Mouse (Mus musculus) heart, embryonic 14.5 days (tissue): ENCODE data around the gene Lag3. TPM values are rescaled to one million over a fixed set of nuclear protein-coding genes. Genes with fewer than 3 reads are reported as not detected.

Source experiments
- ATAC-seq: fragments of 200-750 bp; cut with Nextera tagmentation; 2 replicates; pipeline ENCODE4 v1.8.0; 2017; ENCODE audit warnings: low read depth, moderate TSS enrichment; ENCODE audit not compliant: insufficient number of reproducible peaks, insufficient read depth, low FRiP score
- H3K27ac ChIP-seq, 2 experiments: fragments of 200-500 bp in 1 of 2; fragments of 300-500 bp in 1 of 2; sonication (generic) in 1 of 2; replicated peaks in 1 of 2; 2 replicates each; pipeline ENCODE4 v1.5.1; 2012 to 2014; ENCODE audit warnings: low read depth in 2 of 2, low read length in 2 of 2, control low read depth in 1 of 2, mild to moderate bottlenecking in 1 of 2, mixed read lengths in 1 of 2; ENCODE audit not compliant: control insufficient read depth in 1 of 2, insufficient read depth in 1 of 2
- H3K27me3 ChIP-seq: fragments of 300-500 bp; sonication (generic); 2 replicates; pipeline ENCODE4 v1.6.1; 2014; ENCODE audit warnings: mild to moderate bottlenecking, low read length, control low read depth; ENCODE audit not compliant: control insufficient read depth, insufficient read depth
- H3K36me3 ChIP-seq: fragments of 300-500 bp; sonication (generic); 2 replicates; pipeline ENCODE4 v1.6.1; 2014; ENCODE audit warnings: mild to moderate bottlenecking, control low read depth, low read length, mixed read lengths; ENCODE audit not compliant: control insufficient read depth, insufficient read depth
- H3K4me1 ChIP-seq, 2 experiments: fragments of 200-500 bp in 1 of 2; fragments of 300-500 bp in 1 of 2; sonication (generic) in 1 of 2; 2 replicates each; pipeline ENCODE4 v1.6.1; 2012 to 2014; ENCODE audit warnings: low read length in 2 of 2, control low read depth in 1 of 2, mixed read lengths in 1 of 2; ENCODE audit not compliant: control insufficient read depth in 2 of 2, insufficient read depth in 2 of 2
- H3K4me2 ChIP-seq: fragments of 300-500 bp; sonication (generic); 2 replicates; pipeline ENCODE4 v1.6.1; 2014; ENCODE audit warnings: mild to moderate bottlenecking, low read length
- H3K4me3 ChIP-seq, 2 experiments: fragments of 200-500 bp in 1 of 2; fragments of 300-500 bp in 1 of 2; sonication (generic) in 1 of 2; 2 replicates each; pipeline ENCODE4 v1.5.1; 2012 to 2014; ENCODE audit warnings: low read length in 2 of 2, mild to moderate bottlenecking in 2 of 2, control low read depth in 1 of 2, low read depth in 1 of 2, moderate library complexity in 1 of 2; ENCODE audit not compliant: control insufficient read depth in 1 of 2, insufficient read depth in 1 of 2
- H3K9ac ChIP-seq: fragments of 300-500 bp; sonication (generic); 2 replicates; pipeline ENCODE4 v1.6.1; 2014; ENCODE audit warnings: mild to moderate bottlenecking, low read length
- H3K9me3 ChIP-seq: fragments of 300-500 bp; sonication (generic); 2 replicates; pipeline ENCODE4 v1.6.1; 2016; ENCODE audit warnings: low read length, control low read depth; ENCODE audit not compliant: control insufficient read depth
- WGBS: fragments of 180-500 bp; shearing (Covaris S2); extraction: QIAGEN DNeasy Blood & Tissue Kit; methylation state at CpG from one replicate; pipeline ENCODE4 v1.1.7; 2014; 5-methylcytosine and 5-hydroxymethylcytosine counted together
- polyA plus RNA-seq: library from polyadenylated mRNA; unstranded; fragments of >200 nt; fragmentation: Nextera tagmentation; extraction: Ambion mirVana; gene quantifications from 2 replicates; pipeline ENCODE4 v1.2.1, GENCODE M21; 2014

The Lag3 gene
- polyA plus RNA-seq, 1 experiment from 2014 or later = 1.00 TPM

DNA sequence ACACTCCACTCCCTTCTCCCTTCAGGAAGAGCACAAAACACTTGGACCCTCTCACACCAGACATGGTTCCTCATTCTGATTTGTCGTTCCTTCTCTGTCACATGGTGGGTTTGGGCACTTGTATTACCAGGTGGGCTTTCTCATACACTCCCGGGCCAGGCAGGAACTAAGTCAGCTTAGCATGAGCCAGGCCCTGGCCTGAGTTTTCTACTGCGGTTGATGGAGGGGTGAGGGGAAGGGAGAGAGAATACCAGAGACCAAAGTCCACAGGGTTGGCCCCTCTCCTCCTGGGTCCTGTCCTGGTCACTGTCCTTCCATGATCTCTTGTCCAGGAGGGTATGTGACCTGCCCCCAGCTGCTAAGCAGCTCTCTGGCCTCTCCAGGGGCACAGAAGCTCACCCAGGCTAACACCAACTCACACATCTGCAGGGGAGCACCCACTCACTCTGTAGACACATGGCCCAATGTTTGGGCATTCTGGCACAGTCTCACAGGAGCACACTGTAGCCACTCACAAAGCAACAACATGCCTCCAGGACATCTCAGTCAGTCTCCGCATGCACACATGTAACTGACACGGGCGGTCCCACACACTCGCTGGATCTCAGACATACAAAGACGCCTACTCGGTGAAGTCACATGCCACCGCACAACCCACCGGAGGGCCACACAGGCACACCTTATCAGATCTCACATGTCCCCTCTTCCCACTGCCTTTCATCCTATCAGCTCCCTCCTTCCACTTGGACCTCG is 4.6 kb upstream of the Lag3 start:
- Histone ChIP-seq H3K4me1 (peaks cover 36 to 51% of the 10 kb centered on the region in 2 experiments), H3K27ac (peak overlapping the region in 1 of 2 experiments; percentile 100; a peak in 2 of 4 replicates), H3K4me3 (peak overlapping the region; percentile 82 to 98), H3K9me3 (no peaks in the 10 kb centered on the region), H3K9ac (peak overlapping the region; percentile 100), H3K4me2 (peak overlapping the region; percentile 97), H3K27me3 (no peaks in the 10 kb centered on the region), H3K36me3 (peaks cover 25% of the 10 kb centered on the region)
- WGBS = 8% methylated on average over 12 of the region's 12 CpGs
- ATAC-seq = no peak

DNA sequence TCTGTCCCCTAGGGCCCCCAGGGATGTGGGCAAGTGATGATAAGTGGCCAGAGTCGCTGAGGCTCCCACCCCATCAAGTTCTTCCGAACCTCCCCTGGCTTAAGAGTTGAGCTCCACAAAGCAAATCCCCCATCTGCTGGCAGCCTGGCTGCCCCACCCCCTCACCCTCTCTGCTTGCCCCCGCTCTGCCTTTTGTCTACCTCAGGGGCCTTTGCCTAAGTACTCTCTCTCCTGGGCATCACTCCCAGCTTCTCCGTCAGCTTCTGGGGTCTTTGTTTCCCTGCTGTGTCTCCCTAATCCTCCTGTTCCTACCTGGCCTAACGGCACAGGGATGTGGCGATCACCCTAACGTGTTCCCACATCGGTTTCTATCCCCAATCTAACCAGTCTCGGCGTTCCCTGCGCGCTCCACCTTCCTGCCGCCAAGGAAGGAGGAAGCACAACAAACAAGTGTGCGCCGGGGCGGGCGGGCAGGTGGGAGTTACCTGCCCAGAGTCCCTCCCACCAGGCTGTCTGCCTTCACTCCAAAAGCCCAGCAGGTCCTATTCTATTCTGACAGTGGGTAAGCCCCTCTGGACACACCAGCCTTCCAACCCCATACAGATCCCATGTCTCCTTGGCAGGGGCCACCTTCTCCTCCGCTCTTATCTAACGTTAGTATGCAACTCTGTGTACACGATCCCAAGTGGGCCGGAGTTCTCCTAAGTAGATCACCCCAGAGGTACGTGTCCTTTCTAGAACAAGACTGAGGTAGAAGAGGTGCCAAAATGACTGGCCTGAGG is 3.8 kb upstream of the Lag3 start:
- Histone ChIP-seq H3K9me3 (no peaks in the 10 kb centered on the region), H3K27ac (no peak overlapping the region), H3K4me3 (peak overlapping the region; percentile 82 to 98), H3K9ac (peak overlapping the region; percentile 100), H3K27me3 (peaks cover 3% of the 10 kb centered on the region; the same call in 1 of the 2 replicates), H3K36me3 (peaks cover 25% of the 10 kb centered on the region), H3K4me1 (peaks cover 31 to 47% of the 10 kb centered on the region in 2 experiments), H3K4me2 (peak overlapping the region; percentile 97)
- ATAC-seq = no peak
- WGBS = 17% methylated on average over 22 of the region's 22 CpGs

DNA sequence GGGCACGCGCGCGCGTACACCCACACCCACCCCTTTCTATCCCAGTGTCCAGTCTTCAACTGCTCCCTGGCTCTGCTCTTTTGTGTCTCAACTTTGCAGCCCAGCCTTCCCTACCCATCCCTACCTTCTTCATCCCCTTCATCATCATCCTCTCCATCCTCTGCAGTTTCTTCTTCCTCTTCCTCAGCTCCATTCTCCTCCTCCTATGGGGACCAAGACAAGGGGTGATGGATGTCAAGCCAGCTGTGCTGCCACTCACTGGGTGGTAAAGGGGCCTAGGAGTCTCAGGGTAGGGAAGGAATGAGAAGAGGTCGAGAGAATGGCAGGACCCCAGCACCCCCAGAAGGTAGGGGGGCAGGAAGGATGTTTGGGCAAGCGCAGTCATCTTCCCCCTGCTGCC is 3.0 kb upstream of the Lag3 start:
- H3K4me3 ChIP-seq = no peak overlapping the region
- peak overlapping the region; percentile 97; the same call in 1 of the 2 replicates for H3K4me2 ChIP-seq
- no peak for ATAC-seq
- H3K36me3 ChIP-seq = peaks cover 25% of the 10 kb centered on the region
- H3K4me1 ChIP-seq = peaks cover 34 to 51% of the 10 kb centered on the region in 2 experiments
- H3K27me3 ChIP-seq = peaks cover 4% of the 10 kb centered on the region; the same call in 1 of the 2 replicates
- peak overlapping the region; percentile 100; the same call in 1 of the 2 replicates for H3K9ac ChIP-seq
- 90% methylated on average over 7 of the region's 7 CpGs for WGBS
- no peak overlapping the region for H3K27ac ChIP-seq
- no peaks in the 10 kb centered on the region for H3K9me3 ChIP-seq

DNA sequence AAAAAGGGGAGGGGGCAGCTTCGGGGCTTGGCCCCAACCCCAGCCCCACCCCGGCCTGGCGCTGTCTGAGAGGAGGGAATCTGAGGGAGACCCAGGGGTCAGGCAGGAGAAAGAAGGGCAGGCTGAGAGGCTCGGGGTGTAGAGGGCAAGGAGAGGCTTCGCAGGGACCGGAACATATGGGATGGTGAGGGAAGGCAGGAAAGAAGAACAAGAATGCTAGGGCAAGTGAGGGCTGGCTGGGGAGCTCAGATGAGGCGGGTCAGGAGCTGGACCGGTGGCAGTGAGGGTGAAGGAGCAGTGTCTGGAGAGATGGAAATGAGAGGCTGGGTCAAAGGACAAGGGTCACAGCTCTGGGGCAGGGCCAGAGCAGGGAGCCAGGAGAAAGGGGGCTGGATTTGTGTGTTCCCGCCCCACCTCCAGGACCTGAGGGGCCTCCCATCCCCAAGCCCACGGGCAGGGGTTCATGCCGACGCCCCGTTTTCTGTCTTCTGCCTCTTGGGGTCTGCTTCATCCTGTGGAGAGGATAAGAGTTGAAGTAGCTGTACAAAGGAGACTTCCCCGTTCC is 2.3 kb upstream of the Lag3 start:
- peaks cover 25% of the 10 kb centered on the region for H3K36me3 ChIP-seq
- 78% methylated on average over 12 of the region's 14 CpGs for WGBS
- H3K4me1 ChIP-seq = peaks cover 29 to 45% of the 10 kb centered on the region in 2 experiments
- 0 out of 4 replicates have a peak overlapping the region, but pooled peaks of 1 of the 2 experiments have one; percentile 8 for H3K27ac ChIP-seq
- H3K4me2 ChIP-seq = no peak overlapping the region
- peaks cover 4% of the 10 kb centered on the region; the same call in 1 of the 2 replicates for H3K27me3 ChIP-seq
- no peak for ATAC-seq
- no peak overlapping the region for H3K4me3 ChIP-seq
- no peaks in the 10 kb centered on the region for H3K9me3 ChIP-seq
- no peak overlapping the region for H3K9ac ChIP-seq

DNA sequence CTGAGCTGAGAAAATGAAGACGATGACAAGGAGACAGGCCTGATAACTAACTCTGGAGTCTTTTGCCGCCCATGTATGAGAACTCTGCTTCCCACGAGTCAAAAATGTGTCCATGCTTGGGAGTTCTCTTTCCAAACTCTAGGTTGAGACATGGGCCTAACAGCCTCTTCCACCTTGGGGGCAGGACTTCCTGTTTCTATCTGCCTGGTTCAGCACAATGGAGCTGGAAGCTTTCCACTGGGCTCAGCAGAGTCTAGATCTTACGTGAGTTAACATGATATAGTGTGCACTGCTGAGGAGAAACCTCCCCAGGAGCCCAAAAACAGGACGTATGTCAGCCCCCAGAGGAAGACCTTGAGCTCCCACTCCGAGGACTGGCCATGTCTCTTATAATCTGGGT is 1.7 kb upstream of the Lag3 start:
- no peaks in the 10 kb centered on the region for H3K9me3 ChIP-seq
- no peak overlapping the region for H3K9ac ChIP-seq
- H3K36me3 ChIP-seq = peaks cover 25% of the 10 kb centered on the region
- peaks cover 24 to 39% of the 10 kb centered on the region in 2 experiments for H3K4me1 ChIP-seq
- peaks cover 4% of the 10 kb centered on the region; the same call in 1 of the 2 replicates for H3K27me3 ChIP-seq
- no peak overlapping the region for H3K4me3 ChIP-seq
- 57% methylated on average over 6 of the region's 6 CpGs for WGBS
- no peak overlapping the region for H3K4me2 ChIP-seq
- no peak for ATAC-seq
- H3K27ac ChIP-seq = 0 out of 4 replicates have a peak overlapping the region, but pooled peaks of 1 of the 2 experiments have one; percentile 11

DNA sequence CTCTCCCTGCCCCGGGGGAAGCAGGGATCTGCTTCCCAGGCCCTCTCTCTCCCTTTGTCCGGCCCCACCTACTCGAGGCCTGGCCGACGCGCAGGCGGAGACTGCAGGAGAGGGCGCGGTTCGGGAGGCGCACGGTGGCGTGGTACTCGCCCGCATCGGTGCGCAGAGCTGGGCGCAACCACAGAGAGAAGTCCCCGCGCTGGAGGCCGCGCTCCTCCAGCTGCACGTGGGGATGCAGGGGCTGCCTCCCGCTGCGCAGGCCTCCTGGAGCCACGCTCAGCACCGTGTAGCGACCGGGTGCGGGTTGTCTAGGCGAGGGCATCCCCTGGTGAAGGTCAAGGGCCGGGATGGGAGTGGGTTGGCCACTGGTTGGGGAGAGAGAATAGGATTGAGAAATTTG is 1.5 kb downstream of the Lag3 start:
- H3K36me3 ChIP-seq = peaks cover 21% of the 10 kb centered on the region
- 3% methylated on average over 32 of the region's 32 CpGs for WGBS
- H3K27me3 ChIP-seq = peaks cover 4% of the 10 kb centered on the region; the same call in 1 of the 2 replicates
- H3K4me1 ChIP-seq = peaks cover 14 to 28% of the 10 kb centered on the region in 2 experiments
- no peak for ATAC-seq
- peak overlapping the region; percentile 61 for H3K9ac ChIP-seq
- no peak overlapping the region for H3K27ac ChIP-seq
- no peaks in the 10 kb centered on the region for H3K9me3 ChIP-seq
- peak overlapping the region; percentile 59 for H3K4me2 ChIP-seq
- peak overlapping the region; percentile 10 to 16; a peak in 2 of 4 replicates for H3K4me3 ChIP-seq

DNA sequence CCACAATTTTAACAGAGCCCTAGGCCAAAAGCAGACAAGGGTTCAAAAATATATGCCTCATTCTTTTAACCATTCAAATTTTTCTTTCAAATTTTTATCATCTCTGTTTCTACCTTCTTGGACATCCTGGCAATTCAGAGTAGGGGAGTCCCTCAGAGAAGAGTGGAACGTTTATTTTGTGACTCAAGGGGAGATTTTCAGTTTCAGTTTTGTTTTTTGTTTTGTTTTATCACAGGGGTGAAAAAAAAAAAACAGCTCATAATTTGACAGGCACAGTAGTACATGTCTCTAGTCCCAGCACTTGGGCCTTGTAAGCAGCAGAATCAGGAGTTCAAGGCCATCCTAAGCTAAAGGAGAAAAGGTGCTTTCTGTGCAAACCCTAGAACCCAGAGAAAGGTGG is 3.7 kb downstream of the Lag3 start:
- 76% methylated on average over 1 of the region's 1 CpGs for WGBS

More for the DNA sequence above, 3.7 kb downstream of the Lag3 start:
- no peaks in the 10 kb centered on the region for H3K36me3 ChIP-seq
- H3K4me2 ChIP-seq = no peak overlapping the region
- H3K9me3 ChIP-seq = no peaks in the 10 kb centered on the region
- H3K27ac ChIP-seq = no peak overlapping the region
- peaks cover 4% of the 10 kb centered on the region; the same call in 1 of the 2 replicates for H3K27me3 ChIP-seq
- no peak overlapping the region for H3K4me3 ChIP-seq
- peaks cover 16 to 30% of the 10 kb centered on the region in 2 experiments for H3K4me1 ChIP-seq
- no peak overlapping the region for H3K9ac ChIP-seq
- no peak for ATAC-seq
